Mouse (Mus musculus) C2C12 (cell line): Measurements from ENCODE around the gene Mybl2.

Experiments used
- CEBPB ChIP-seq: IDR thresholded peaks from one replicate; pipeline ENCODE4 v1.6.1; 2011; ENCODE audit warnings: low read depth, mild to moderate bottlenecking, control low read depth, moderate library complexity
- CTCF ChIP-seq: IDR thresholded peaks from one replicate; pipeline ENCODE4 v1.5.1; 2011; ENCODE audit not compliant: control insufficient read depth, insufficient read depth, insufficient read length
- FOSL1 ChIP-seq: IDR thresholded peaks from one replicate; pipeline ENCODE4 v1.8.0; 2011; ENCODE audit warnings: mild to moderate bottlenecking, low read length; ENCODE audit not compliant: poor library complexity, insufficient read depth, severe bottlenecking
- MAX ChIP-seq: IDR thresholded peaks from one replicate; pipeline ENCODE4 v1.6.1; 2011; ENCODE audit warnings: mild to moderate bottlenecking, control low read depth
- MYOD1 ChIP-seq: IDR thresholded peaks from one replicate; pipeline ENCODE4 v1.6.1; 2011; ENCODE audit warnings: low read depth; ENCODE audit not compliant: control insufficient read depth, insufficient read length
- USF1 ChIP-seq: IDR thresholded peaks from one replicate; pipeline ENCODE4 v1.6.1; 2011; ENCODE audit warnings: low read depth, mild to moderate bottlenecking, control low read depth, moderate library complexity

- no peak for TF ChIP-seq CTCF
- no peak for TF ChIP-seq USF1
- no peak for TF ChIP-seq MAX
- TF ChIP-seq CEBPB = no peak
- TF ChIP-seq FOSL1 = no peak
- no peak for TF ChIP-seq MYOD1
These were observed 30.6 kb downstream of the Mybl2 start for GRCm38 (mm10) chr2:163085047-163085446.
